Mouse (Mus musculus) bone marrow macrophage, adult 2 months (primary cell): ENCODE measurements at regions not wholly inside any gene's neighbourhood (a gene's known extent, or its start where the extent isn't known, plus 50 kb on each side); places are given as distances from the start of the nearest gene placed in this dataset.

Experiments used
- H3K27ac ChIP-seq: 2 replicates; pipeline ENCODE4 v1.5.1; 2012; ENCODE audit warnings: low read depth, low read length; ENCODE audit not compliant: insufficient read depth
- H3K4me1 ChIP-seq: 2 replicates; pipeline ENCODE4 v1.6.1; 2012; ENCODE audit warnings: low read length; ENCODE audit not compliant: control insufficient read depth, insufficient read depth
- H3K4me3 ChIP-seq: 2 replicates; pipeline ENCODE4 v1.5.1; 2012; ENCODE audit warnings: mild to moderate bottlenecking, low read length, moderate library complexity; ENCODE audit not compliant: insufficient read depth
- CTCF ChIP-seq: IDR thresholded peaks from 2 replicates; pipeline ENCODE4 v1.5.1; 2012; ENCODE audit warnings: low read depth, mild to moderate bottlenecking, low read length, moderate library complexity
- POLR2A ChIP-seq: IDR thresholded peaks from 2 replicates; pipeline ENCODE4 v1.6.1; 2012; ENCODE audit warnings: mild to moderate bottlenecking, low read depth, low read length, borderline replicate concordance

- H3K4me3 ChIP-seq, result no peak overlapping the region
- TF ChIP-seq CTCF (no peak), POLR2A (no peak)
- H3K4me1 ChIP-seq, result no peaks in the 10 kb centered on the region
- no peak overlapping the region for H3K27ac ChIP-seq
These were observed 118.4 kb downstream of the Gnat3 start for GRCm38 (mm10) chr5:18080761-18081160.

- H3K4me1 ChIP-seq, result no peaks in the 10 kb centered on the region
- TF ChIP-seq CTCF (no peak), POLR2A (no peak)
- H3K4me3 ChIP-seq, result no peak overlapping the region
- no peak overlapping the region for H3K27ac ChIP-seq
These were observed 119.9 kb downstream of the Gnat3 start for GRCm38 (mm10) chr5:18082219-18082618.

GRCm38 (mm10) chr5:18083789-18084188, 121.4 kb downstream of the Gnat3 start:
- Histone ChIP-seq H3K4me1 (no peaks in the 10 kb centered on the region), H3K27ac (no peak overlapping the region), H3K4me3 (no peak overlapping the region)
- TF ChIP-seq POLR2A, result no peak

- no peak for TF ChIP-seq CTCF
- TF ChIP-seq POLR2A, result no peak
These were observed 123.1 kb downstream of the Gnat3 start for GRCm38 (mm10) chr5:18085456-18085855.

GRCm38 (mm10) chr5:18087919-18088445, 125.6 kb downstream of the Gnat3 start:
- no peak overlapping the region for H3K4me3 ChIP-seq
- peak; percentile 100 for TF ChIP-seq CTCF
- no peak for TF ChIP-seq POLR2A
- no peaks in the 10 kb centered on the region for H3K4me1 ChIP-seq
- no peak overlapping the region for H3K27ac ChIP-seq

More at GRCm38 (mm10) chr5:18085456-18085855, 123.1 kb downstream of the Gnat3 start:
- Histone ChIP-seq H3K4me3 (no peak overlapping the region), H3K4me1 (no peaks in the 10 kb centered on the region), H3K27ac (no peak overlapping the region)

- Histone ChIP-seq H3K27ac (no peak overlapping the region), H3K4me1 (no peaks in the 10 kb centered on the region), H3K4me3 (no peak overlapping the region)
- TF ChIP-seq POLR2A, result no peak
- no peak for TF ChIP-seq CTCF
These were observed 127.6 kb downstream of the Gnat3 start for GRCm38 (mm10) chr5:18089956-18090355.

GRCm38 (mm10) chr5:18114905-18115689, 152.7 kb downstream of the Gnat3 start:
- TF ChIP-seq CTCF, result no peak
- TF ChIP-seq POLR2A, result no peak
- H3K4me3 ChIP-seq, result no peak overlapping the region
- no peak overlapping the region for H3K27ac ChIP-seq
- no peaks in the 10 kb centered on the region for H3K4me1 ChIP-seq

- Histone ChIP-seq H3K4me1 (no peaks in the 10 kb centered on the region), H3K27ac (no peak overlapping the region), H3K4me3 (no peak overlapping the region)
- TF ChIP-seq CTCF (no peak), POLR2A (no peak)
These were observed 173.7 kb downstream of the Gnat3 start for GRCm38 (mm10) chr5:18135794-18136678.

GRCm38 (mm10) chr5:18137450-18138061, 175.2 kb downstream of the Gnat3 start:
- no peak for TF ChIP-seq POLR2A
- no peak for TF ChIP-seq CTCF
- H3K4me1 ChIP-seq, result no peaks in the 10 kb centered on the region
- H3K27ac ChIP-seq, result no peak overlapping the region
- no peak overlapping the region for H3K4me3 ChIP-seq
